ENCODE assay signal across 12 mouse cellular contexts in the genomic region with DNA sequence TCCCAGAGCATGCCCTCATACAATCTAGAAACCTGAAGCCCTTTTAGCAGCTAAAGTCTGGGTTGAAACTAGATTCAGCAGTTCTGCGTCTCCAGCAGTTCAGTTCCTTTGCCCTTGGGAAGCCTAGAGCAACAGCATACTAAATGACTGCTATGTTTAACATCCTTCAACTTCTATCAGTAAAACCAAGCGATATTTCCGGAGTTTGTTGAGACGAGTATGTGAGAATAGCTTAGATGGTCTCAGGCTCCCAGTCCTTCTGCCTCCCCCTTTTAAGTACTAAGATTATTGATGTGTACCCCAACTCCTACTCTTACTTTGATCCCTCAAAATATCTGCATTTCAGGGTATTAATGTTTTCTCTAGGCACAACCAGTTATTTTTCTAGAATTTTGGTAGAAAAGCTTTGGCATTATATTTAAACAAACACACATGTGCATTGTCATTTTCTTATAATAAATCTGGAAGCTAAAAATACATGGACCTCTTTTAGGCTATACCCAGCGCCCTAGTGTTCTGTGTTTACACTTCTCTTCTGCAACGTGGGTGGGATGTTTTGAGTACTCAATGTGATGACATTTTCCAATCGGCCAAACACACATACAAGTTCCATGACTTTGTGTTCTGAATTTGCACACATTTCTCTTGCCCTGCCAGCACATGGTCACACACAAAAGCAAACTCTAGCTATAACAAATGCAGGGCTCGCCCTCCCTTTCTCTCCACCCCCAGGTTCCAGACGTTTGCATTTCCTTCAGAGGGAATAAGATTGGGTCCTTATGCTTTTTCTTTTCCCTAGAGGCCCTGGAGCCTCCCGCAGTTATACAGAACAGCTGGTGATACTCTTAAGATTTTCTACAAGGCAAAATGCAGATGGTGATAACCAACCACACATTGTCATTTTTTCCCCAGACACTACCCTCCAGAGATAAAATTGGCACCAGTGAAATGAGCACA.
DNase-seq lines count a peak whose midpoint lies in the region; TF ChIP-seq lines count a peak whose summit lies in the region.
"Had no signal": no experiment of that assay in that cellular context is flagged by ENCODE, and none has a peak within 500 bp of the region (broad histone marks: within the 10 kb centered on the region; RNA-seq: fewer than 3 reads in every experiment).

No protein-coding gene starts in this region.

- TF ChIP-seq CTCF in kidney, adult 2 months (conservative IDR thresholded peaks at IDR 0.05; ENCODE audit: insufficient read depth, insufficient read length, low read depth, low read length): no peak

- no peak for TF ChIP-seq POLR2A in kidney, adult 2 months (IDR thresholded peaks at IDR 0.05; ENCODE audit: low read depth, low read length)

- H3K36me3 ChIP-seq in kidney, adult 2 months (ENCODE audit: control insufficient read depth, insufficient read depth, low read length): no peaks in the 10 kb centered on the region
- H3K36me3 ChIP-seq: liver, embryonic 15.5 days had no signal

- 75% methylated on average over 10 of the region's 10 CpGs for WGBS in kidney, adult 2 months

- no peak overlapping the region for H3K27ac ChIP-seq in kidney, adult 2 months (ENCODE audit: insufficient read depth, low read depth, low read length)
- H3K27ac ChIP-seq: liver, embryonic 15.5 days had no signal

- H3K4me3 ChIP-seq in kidney, adult 2 months (ENCODE audit: insufficient read depth, low read depth, low read length): no peak overlapping the region
- H3K4me3 ChIP-seq: liver, embryonic 15.5 days had no signal

- H3K4me1 ChIP-seq in kidney, adult 2 months (ENCODE audit: control insufficient read depth, insufficient read depth, low read length): no peaks in the 10 kb centered on the region
- H3K4me1 ChIP-seq: liver, embryonic 15.5 days had no signal

- DNase-seq in kidney, postnatal 4 days: peak; percentile 6 to 21
- DNase-seq in kidney, adult 2 months: no peak
- peak; percentile 60 to 76 for DNase-seq in frontal cortex, adult 2 months (ENCODE audit: extremely low spot score in 1 of 2, low spot score in 1 of 2)
- peak; percentile 22 to 45 for DNase-seq in layer of hippocampus, postnatal 14 days (ENCODE audit: low spot score in 2 of 2)
- DNase-seq in right cerebral cortex, postnatal 25 days: peak; percentile 30
- DNase-seq in T-cell, adult 2 months (ENCODE audit: low spot score): no peak
- DNase-seq in ovary, postnatal 14 days (ENCODE audit: low spot score): no peak
- DNase-seq in adrenal gland, postnatal 4 days (ENCODE audit: low spot score in 2 of 2): no peak
- DNase-seq: embryo, embryonic 11 days; gastrocnemius, postnatal 25 days; kidney, adult 9 months had no signal

- H3K27me3 ChIP-seq in kidney, adult 2 months (replicated peaks; ENCODE audit: control insufficient read depth, insufficient read depth, low read length): no peaks in the 10 kb centered on the region
- H3K27me3 ChIP-seq: liver, embryonic 15.5 days had no signal

Comparison
In these comparisons a context has a peak if more than half of its experiments do, and no peak if none do; other contexts are left out.
1. DNase-seq: peak in kidney, postnatal 4 days (2 of 2), frontal cortex, adult 2 months (2 of 2), layer of hippocampus, postnatal 14 days (2 of 2) and right cerebral cortex, postnatal 25 days (single experiment); none in kidney, adult 2 months (single experiment), T-cell, adult 2 months (single experiment), ovary, postnatal 14 days (single experiment) and adrenal gland, postnatal 4 days (0 of 2).